Mouse (Mus musculus) spleen, adult 12 weeks (tissue): Measurements from ENCODE around the gene Vps9d1.
"Not testable (repeated sequence)": the region's sequence is repeated elsewhere in the genome, so short reads cannot be mapped to it uniquely, and the experiment has no call there.

Experiments used
- DNase-seq: peaks from one replicate; pipeline ENCODE4 v3.0.0; 2022; ENCODE audit warnings: low spot score

Vps9d1 gene

DNA sequence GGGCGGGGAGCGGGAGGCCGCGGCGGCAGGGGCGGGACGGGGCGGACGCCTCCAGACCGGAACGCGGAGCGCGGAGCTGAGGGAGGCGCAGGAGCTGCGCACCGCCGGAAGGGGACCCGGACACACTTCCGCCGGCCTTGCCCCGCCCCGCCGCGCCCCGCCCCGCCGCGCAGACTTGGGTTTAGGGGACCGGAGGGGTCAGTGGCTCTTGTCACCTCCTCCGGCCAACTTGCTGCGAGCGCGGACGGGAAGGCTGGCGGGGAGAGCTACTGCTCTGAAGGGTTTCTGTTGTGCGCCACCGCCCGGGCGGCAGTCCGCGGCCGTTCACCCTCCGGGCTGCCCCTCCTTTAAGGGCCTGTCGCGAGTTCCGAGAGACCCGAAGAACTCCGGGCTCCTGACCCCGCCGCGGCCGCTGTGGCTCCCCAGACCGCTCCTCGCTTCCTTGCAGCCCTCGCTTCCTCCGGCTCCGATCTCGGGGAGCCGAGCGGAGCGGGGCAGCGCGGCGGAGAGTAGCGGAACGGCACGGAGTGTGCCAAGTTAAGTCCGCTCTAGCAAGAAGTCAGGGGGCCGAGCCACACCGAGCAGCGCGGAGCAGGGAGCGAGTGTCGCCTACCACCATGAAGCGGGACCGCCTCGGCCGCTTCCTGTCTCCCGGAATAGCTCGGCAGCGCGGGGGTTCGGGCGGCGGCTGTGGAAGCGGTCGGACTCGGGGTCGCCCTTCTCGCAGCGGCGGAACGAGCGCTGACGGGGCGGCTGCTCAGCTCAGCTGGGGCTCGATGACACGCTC lies at the start of gene Vps9d1, which contains the start of gene Zfp276:
Vps9d1 (minus strand) TSS at position 250 of the 787 bp plus-strand sequence.
Zfp276 (plus strand) TSS at position 97 of the 787 bp plus-strand sequence.
- DNase-seq = peak; percentile 80

DNA sequence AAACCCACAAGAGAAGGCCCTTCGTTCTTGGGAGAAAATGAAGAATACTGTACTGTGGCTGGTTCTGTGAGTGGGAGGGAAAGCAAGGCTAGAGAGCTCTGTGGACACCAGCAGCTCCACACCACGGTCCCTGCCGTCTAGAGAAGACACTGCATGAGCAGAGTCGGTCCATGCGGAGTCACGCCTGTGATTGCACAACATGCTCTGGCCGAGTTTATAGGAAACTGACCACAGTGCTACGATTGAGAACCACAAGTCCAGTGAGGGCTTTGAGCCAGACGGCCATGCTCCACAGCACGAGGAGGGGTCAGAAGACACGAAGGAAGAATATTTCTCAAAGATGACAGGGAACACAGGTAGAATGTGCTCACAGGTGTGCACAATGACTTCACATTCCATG lies 44.2 kb upstream of the Vps9d1 start:
- DNase-seq = no peak

DNA sequence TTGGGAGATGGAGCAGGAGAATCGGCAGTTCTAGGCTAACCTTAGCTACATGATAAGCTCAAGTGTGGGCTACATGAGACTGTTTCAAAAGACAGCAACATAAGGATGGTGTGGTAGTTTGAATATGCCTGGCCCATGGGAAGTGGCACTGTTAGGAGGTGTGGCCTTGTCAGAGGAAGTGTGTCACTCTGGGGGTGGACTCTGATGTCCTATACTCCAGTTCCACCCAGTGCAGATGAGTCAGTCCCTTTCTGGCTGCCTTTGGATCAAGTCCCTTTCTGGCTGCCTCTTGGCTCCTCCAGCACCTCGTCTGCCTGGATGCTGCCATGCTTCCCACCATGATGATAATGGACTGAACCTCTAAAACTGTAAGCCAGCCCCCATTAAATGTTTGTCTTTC lies 38.6 kb upstream of the Vps9d1 start:
- no peak for DNase-seq

DNA sequence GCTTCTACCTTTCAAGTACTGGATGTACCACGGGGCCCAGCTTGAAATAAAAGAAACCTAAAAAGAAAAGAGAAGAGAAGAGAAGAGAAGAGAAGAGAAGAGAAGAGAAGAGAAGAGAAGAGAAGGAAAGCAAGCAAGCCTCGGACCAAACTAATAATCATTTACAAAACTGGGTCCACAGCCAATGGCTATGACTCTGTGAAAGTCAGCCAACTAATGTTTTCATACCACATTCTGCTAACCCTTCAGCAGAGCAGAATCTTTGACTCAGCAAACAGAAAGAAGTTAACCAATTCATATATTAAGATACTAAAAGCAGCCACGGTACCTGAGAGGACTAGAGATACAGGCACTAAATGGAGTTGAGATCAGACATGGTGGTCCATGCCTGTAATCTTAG lies 38.1 kb upstream of the Vps9d1 start:
- no peak for DNase-seq

DNA sequence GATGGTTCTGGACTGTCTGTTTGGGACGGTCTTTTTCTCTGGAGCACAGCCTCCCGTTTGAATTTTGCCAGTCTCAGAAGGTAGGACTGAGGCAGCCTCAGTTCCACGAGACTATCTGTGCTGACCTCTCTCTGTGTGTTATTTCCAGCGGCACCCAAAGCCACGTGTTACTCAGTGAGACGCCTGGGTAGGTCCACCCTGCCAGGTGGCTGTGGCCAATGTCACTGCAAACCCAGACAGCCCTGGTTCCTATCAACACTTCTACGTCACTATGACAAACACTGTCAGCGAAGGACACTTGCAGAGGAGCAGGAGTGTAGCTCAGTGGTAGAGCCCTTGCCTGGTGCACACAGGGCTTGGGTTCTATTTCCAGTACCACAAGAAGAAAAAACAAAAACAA lies 37.6 kb upstream of the Vps9d1 start:
- no peak for DNase-seq

DNA sequence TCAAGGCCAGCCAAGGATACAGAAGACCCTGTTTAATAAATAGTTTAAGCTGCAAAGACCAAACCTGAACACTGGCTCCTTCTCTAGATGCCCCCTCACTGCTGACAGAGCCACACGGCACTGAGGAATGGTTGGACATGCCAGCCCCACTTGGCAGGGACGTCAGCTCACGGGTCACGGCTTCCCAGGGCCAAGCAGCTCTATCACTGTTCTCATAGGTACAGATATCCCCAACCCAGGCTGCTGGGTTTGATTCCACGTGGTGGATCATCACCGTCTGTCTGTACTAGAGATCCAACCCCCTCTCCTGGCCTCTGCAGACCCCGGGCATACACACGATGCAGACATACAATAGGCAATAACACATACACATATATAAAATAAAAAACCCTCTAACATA lies 36.5 kb upstream of the Vps9d1 start:
- no peak for DNase-seq

DNA sequence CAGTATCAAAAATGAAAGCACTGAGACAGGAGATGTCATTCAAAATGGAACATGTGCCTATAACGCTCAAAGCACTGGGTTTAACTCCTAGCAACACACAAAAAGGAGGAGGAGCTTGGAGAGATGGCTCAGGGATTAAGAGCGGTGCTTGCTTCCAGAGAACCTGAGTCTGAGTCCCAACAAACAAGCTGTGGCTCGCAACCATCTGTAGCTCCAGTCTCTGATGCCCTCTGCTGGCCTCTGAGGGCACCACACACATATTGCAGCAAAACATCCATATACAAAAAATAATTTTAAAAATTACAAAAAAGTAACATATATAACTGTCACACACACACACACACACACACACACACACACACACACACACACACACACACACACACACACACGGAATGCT lies 36.0 kb upstream of the Vps9d1 start:
- DNase-seq = no peak

DNA sequence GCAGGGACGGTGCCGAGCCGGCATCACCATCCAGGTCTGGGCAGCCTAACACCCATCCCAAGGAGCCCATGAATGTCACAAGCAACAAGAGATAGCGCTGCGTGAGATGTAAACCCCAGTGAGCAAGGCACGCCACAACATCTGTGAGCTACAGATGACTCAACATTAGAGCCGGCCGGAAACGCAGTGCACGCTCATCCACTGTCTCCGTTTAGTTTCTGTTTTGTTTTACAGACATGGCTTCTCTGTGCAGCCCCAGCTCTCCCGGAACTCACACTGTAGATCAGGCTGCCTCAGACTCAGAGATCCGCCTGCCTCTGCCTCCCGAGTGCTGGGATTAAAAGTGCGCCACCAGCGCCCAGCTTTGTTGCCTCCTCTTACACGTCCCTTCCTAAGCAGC lies 33.2 kb upstream of the Vps9d1 start:
- DNase-seq = no peak

DNA sequence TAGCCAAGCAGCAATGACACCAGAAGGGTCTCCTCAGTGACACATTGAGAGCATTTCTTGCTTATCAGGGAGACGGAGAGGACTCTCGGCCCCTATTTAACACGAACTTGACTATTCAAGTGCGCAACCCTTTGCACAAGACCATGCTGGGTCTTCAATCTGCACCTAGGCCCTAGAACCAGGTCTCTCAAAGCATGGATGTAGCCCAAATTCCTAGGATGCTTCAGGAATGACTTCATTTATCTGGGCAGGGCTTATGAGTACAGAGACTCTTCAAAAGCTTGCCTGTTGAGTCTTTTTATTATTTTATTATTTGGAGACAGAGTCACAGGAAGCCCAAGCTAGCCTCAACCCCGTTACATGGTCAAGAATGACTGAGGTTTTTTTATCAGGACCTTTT lies 30.3 kb upstream of the Vps9d1 start:
- no peak for DNase-seq

DNA sequence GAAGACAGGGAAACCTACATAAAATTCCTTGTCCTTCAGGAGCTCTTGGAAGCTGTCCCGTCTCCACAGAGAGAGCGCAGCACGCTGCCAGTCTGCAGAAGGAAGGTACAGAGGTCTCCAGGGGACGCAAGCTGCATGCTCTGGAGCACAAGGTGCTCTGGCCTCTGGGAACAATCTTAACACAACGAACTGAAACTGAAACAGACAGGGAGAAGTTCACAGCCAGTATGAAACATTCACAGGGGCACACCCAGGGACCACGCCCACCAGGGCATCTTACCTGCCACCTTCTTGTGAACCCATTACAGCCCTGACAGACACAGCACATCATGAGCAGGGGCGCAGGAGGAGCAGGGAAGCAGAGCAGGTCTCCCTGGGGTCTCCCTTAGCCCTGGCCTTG lies 29.8 kb upstream of the Vps9d1 start:
- DNase-seq = no peak

DNA sequence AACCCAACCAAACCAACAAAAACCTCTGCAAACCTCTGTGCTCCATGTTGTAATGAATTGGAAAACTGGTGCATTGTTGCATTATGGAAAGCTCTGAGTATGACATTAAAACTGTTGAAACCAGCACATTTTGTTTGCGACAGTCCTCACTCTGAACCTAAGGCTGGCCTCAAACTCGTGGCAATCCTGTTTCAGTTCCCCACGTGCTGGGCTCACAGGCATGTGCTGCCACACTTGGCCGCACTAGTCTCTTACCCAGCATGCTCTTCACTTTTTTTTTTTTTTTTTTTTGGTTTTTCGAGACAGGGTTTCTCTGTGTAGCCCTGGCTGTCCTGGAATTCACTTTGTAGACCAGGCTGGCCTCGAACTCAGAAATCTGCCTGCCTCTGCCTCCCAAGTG lies 28.8 kb upstream of the Vps9d1 start:
- not testable (repeated sequence) for DNase-seq

DNA sequence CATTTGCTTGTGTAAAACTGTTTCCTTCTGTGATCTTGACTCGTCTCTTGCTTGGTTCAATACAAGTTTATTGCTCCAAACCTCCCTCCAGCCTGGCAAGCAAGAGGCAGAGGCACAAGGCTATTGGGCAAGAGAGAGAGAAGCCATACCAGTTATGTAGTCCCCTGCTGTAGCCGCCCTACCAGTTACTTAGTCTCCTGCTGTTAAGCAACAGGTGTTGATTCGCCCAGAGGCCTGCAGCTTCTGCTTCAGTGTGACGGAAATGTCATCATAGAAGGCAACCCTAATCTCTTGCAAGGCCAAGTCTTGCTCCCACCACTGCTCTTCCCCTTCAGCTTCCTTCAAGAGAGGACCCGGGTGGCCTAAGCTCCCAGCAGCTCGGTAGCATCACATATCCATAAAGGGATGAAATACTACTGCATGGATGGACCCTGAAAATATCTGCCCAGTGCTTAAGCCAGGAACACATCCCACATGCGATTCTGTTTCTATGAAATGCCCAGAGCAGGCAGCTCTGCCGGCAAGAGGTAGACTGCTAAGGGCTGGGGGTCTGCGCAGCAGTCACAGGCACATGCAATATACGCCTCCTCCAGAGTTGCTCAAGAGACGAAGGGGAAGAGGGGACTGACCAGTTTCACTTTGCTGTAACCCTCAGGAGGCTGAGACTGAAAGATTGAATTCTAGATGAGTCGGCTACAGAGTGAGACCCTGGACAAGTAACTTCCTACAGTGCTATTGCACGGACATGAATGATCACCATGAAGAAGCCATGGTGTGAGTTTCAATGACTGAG lies 26.4 kb upstream of the Vps9d1 start:
- no peak for DNase-seq

DNA sequence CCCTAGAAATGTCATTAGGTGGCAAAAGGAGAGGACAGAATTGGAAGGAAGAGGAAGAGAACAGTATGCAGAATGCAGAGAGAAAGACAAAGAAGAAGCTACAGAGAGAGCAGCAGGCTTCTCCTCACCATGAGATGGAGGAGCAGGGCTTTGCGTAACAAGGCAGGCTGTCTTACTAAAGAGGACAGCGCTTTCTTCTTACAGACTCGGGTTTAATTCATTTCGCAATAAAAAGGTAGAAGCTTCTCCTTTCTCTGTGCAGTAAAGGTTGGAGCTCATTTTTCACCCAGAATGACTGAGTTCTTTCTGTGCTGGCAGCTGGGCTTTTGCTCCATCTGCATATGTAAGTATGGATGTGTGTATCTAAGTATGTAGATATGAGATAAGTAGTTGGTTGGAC lies 25.7 kb upstream of the Vps9d1 start:
- DNase-seq = no peak

DNA sequence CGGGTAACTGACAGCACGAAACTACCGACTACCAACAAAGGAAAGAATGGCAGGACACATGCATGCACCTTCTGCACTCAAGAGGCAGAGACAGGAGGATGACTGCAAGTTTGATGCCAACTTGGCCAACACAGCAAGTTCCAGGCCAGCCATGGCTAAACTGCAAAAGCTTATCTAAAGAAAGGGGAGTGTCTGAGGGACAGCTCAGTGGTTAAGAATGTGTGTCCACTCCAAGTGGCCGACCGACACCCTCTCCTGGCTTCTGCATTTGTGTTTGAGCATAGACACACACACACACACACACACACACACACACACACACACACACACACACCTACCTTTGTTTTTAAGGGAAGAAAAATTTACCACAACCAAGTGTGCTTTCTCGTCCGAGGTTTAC lies 24.3 kb upstream of the Vps9d1 start:
- DNase-seq = no peak

DNA sequence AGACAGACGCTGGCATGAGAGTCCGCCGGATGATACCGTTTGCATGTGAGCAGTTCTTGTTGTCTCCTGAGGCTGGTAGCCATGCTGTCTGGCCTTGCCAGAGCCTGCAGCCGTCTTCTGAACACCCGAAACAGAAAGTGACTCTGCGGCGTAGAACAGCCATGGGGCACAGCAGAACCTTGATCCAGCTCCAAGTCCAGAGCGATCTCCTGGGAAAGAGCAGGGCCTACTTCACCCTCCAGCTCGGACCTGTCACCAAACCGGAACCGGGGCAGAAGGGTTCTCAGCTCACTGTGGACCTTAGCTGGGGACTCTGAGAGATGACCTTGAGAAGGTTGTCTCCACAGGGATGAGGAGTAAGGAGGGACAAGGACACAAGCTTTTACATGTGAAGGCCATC lies 20.9 kb upstream of the Vps9d1 start:
- DNase-seq = no peak

DNA sequence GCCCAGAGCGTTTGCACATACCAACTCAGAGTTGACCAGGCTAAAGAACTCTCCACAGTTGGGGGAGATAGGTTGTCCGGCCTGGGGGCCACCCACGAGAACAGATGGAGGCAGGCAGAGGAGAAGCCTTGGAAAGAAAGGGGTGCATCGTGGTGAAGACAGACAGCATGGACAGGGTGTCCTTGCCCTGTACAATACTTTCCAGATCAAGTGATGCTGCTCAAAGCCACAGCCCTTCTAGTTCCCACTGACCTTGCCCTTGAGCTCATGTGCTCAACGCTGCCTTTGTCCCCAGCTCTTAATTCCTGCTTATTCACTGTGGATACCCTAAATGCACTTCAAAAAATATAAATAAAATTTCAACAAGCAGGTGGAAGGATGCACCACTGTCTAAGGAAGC lies 20.3 kb upstream of the Vps9d1 start:
- no peak for DNase-seq

DNA sequence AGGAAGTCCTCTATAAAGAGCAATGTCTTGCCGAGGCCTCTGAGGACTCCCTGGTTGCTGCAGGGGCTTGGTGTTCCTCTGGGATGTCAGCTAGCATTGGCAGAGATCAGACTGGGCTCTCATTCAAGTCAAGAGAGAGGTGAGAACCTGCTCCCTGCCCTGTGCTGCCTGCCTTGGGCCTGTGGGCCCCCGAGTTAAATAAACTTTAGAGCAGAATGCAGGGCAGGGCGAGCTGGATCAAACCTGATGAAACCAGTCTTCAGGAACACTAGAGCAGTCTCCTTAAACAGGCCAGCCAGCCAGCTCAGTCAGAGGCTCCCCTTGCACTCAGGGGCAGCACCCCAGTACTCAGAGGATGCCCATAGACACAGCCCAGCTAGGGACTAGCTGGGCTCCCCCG lies 17.8 kb upstream of the Vps9d1 start:
- no peak for DNase-seq

DNA sequence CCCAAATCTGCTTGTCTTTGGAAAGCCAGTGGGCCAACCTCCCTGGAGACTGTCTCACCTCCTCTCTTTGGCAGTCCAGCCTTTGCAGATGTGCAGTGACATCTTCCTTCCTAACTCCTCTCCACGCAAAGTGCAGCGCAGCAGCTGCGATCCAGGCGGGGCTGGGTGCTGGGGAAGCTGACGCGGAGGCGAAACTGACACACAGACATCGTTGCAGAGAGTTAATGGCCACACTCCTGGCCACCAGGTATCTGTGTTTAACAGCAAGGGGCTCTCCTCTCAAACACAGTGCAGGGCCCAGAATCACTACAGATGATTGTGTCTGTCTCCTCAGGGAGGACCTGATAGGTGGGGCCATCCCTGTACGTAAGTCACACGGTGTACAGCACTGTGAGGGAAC lies 17.0 kb upstream of the Vps9d1 start:
- no peak for DNase-seq

DNA sequence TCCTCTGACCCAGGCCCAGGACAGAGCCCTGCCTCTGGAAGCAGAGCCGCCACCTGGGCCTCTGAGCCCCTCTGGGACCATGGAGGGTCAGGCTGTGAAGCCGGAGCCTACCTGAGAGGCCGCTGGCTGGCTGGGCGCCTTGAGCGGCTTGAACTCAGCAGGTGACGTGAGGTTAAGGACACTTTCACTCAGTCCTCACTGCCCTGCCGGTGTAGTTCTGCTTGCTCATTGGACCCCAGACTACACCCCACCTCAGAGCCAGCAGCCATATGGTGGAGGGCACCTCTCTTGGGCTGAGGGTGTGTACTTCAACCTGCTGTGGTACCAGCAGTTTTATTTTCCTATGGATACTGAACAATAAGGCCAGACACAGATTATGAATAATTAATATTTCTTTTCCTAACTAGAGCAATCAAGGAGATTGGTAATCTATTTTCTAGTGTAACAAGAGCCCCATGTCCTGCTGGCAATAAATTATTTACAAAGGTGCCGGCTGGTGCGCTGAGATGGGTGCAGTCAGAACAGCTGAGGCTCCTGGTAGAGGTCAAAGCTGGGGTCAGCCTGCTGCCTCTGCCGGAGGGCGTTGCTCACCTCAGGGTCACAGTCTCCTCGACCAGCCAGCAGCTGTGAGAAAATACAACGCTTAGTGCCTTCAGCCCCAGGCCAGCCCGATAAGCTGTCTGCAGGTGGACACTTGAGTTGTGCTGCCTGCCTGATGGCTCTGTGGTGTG lies 13.9 kb upstream of the Vps9d1 start:
- no peak for DNase-seq

DNA sequence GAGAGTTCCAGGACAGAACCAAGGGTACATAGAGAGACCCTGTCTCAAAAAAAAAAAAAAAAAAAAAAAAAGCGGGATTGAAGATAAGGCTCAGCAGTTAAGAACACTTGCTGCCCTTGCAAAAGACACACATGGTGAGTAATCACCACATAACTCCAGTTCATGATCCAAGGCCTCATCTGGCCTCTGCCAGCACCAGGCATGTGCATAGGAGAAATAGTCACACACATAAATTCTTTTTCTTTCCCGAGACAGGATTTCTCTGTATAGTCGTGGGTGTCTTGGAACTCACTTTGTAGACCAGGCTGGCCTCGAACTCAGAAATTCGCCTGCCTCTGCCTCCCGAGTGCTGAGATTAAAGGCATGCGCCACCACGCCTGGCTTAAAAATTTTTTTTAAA lies 3.4 kb upstream of the Vps9d1 start:
- not testable (repeated sequence) for DNase-seq

DNA sequence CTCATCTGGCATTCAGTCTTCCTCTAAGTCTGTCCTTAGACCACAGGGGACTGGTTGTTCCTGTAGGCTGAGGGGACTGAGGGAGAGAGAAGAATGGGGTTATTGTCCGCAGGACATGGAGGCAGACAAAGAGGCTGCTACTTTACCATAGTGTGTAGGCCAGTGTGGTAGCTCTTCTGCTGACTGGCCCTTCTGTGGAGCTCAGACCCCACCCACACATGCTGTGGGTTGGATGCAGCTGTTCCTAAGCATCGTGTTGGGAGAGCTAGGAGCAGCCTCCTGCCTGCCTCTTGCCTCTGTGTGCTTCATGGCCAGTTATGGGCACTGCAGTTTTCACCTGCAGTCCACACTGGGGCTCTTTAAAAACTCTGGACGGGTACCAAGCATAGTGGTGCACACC lies 3.0 kb upstream of the Vps9d1 start:
- no peak for DNase-seq

DNA sequence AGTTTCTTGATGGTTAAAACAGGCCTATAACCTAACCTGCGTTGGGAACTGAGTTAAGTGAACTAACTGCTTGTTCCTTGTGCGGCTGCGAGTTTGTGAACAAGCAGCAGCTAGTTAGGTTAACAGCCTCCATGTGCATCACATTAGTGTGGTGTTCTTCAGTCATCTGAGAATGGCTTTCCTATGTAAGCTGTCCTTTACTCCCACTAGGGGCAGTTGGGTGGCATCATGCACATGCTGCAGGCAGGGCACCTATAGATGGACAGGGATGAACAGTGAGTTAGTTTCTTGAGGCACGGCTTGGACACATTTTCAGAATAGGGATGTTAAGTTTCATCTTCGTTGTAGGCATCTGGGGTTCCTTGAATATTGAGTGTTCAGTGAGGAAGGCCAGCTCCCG lies 1.0 kb upstream of the Vps9d1 start:
- no peak for DNase-seq
